Mouse (Mus musculus) testis, adult 2 months (tissue): ENCODE measurements at regions not wholly inside any gene's neighbourhood (a gene's known extent, or its start where the extent isn't known, plus 50 kb on each side); places are given as distances from the start of the nearest gene placed in this dataset.

Experiments used
- CTCF ChIP-seq: fragments of 200-500 bp; IDR thresholded peaks from 2 replicates; pipeline ENCODE4 v1.5.1; 2012; ENCODE audit warnings: low read depth, mild to moderate bottlenecking, inconsistent platforms, low read length, moderate library complexity; ENCODE audit not compliant: control insufficient read depth, insufficient read depth, insufficient replicate concordance
- POLR2A ChIP-seq: fragments of 200-500 bp; IDR thresholded peaks from 2 replicates; pipeline ENCODE4 v1.6.1; 2012; ENCODE audit warnings: low read depth, mild to moderate bottlenecking, inconsistent platforms, low read length, moderate library complexity; ENCODE audit not compliant: control insufficient read depth

DNA sequence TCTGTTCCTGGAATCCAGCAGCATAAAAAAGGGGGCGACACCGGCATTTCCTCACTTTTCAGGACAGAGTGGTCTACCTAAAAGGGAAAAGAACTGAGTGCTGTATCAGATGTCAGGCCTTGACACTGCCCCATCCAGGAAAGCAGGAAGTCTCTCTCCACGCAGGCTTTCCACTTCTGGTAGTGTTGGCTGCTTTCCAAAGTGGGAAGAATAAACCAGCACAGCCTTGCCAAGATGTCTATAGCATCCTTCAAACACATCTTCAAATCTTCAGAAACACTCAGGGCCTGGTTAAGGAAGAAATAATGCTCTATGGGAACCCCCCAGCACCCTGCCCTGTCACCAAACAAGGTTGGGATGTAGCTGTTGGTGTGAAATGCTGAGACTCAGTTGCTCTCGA lies 127.5 kb upstream of the 1700025G04Rik start:
- TF ChIP-seq POLR2A = no peak
- TF ChIP-seq CTCF = no peak
